Mouse (Mus musculus) frontal cortex, postnatal 14 days (tissue): Measurements from ENCODE around the gene Rer1.

Experiments
- DNase-seq, 2 experiments: peaks; one replicate each; pipeline ENCODE4 v3.0.0; 2022; ENCODE audit warnings: low spot score in 2 of 2

The Rer1 gene

GRCm38 (mm10) chr4:155086108-155087024 is at the start of gene Rer1, which contains the start of gene Morn1:
Rer1 (minus strand) TSS chr4:155086382.
Morn1 (plus strand) TSS chr4:155086577.
- DNase-seq: peak; percentile 99 to 100

- no peak for DNase-seq
These were observed 48.5 kb upstream of the Rer1 start for GRCm38 (mm10) chr4:155134686-155135172.

- no peak for DNase-seq
These were observed 47.7 kb upstream of the Rer1 start for GRCm38 (mm10) chr4:155133658-155134417.

DNA sequence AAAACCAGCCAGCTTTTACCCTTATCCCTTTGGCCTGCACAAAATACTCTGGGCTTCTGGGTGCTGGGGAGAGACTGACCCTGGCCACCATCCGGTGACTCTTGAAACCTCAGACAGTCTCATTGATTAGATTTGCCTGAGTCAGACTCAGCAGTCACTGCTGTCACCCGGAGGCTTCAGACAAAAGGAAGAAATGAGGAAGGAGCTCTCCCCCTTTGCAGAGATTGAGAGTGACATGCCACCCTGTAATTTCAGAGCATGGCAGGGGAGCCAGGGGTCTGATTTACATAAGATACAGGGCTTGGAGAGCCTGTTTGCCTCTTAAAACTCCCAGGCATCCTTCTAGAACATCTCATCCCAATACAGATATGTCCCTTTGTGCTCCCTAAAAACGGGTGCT is 47.0 kb upstream of the Rer1 start:
- DNase-seq: no peak

DNA sequence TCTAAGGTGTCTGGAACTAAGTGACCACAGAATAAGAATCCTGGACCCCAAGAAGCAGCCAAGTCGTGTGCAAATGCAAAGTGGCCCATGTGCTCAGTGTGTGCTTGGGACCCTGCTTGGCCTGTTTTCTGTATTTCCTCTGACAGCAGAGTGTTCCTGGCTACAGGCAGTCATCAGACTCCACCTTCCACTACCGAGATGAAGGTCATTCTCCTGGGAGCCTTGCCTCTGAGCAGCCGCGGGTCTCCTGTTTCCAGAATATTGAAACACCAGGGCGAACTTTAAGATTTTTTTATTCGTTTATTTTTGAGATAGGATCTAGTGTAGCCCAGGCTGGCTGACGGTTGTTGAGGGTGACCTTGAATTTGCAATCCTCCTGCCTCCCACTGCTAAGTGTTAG is 44.4 kb upstream of the Rer1 start:
- no peak for DNase-seq

GRCm38 (mm10) chr4:155129996-155130395 is 43.8 kb upstream of the Rer1 start:
- DNase-seq: peak; percentile 78 to 82

- DNase-seq: no peak
These were observed 43.1 kb upstream of the Rer1 start for GRCm38 (mm10) chr4:155129132-155129917.

GRCm38 (mm10) chr4:155128411-155128810 is 42.2 kb upstream of the Rer1 start:
- DNase-seq: no peak

DNA sequence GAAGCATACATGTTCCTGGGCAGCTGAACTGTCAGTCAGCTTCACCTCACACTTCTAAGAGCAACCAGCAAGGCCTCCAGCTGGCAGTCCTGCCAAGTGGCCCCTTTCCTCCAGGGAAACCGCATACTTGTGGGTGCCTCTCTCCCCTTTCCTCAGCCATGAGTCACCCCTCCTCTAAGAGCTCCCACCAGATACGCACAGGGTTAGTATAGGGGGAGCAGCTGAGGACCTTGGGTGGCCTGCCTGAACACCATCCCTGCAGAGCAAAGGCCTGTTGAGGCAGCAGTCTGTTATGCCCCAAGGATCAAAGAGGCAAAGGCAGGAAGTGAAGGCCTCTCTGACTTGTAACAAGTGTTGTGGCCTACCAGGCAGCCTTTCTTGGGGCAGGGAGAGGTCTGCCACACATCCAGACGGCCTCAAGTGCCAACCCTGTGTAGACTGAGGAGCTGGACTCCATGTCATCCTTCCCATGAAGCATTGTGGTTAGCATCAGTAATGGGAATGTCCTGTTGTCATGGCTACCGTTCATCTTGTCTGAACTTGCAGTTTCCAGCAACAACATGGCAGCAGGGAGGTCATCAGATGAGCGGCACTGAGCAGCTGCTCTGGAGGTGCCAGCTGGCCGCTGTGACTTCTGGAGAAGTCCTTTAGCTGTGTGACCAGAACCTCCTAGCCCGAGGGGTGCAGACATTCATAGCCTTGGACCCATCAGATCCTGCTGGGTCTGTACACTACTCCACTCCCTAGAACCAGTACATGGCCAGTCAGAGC is 40.6 kb upstream of the Rer1 start:
- DNase-seq: no peak

GRCm38 (mm10) chr4:155126194-155126593 is 40.0 kb upstream of the Rer1 start:
- DNase-seq: no peak

DNA sequence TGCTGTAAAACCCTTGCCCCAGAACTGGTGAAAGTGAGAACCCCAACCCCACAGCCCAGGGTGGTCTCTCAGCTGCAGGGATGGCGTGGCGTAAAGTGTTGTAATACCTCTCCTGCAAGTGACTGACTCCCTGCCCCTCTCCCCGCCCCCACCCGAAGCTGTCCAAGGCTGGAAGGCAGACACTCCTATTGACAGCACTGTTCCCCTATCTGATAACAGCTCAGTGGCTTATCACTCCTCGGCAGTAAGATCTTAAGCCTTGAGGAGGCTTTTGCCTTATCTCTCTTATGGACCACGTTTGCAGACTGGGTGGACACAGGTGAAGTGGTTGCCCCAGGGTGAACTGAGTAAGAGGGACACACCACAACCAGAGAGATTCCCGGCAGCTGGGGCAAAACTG is 39.1 kb upstream of the Rer1 start:
- DNase-seq: no peak

DNA sequence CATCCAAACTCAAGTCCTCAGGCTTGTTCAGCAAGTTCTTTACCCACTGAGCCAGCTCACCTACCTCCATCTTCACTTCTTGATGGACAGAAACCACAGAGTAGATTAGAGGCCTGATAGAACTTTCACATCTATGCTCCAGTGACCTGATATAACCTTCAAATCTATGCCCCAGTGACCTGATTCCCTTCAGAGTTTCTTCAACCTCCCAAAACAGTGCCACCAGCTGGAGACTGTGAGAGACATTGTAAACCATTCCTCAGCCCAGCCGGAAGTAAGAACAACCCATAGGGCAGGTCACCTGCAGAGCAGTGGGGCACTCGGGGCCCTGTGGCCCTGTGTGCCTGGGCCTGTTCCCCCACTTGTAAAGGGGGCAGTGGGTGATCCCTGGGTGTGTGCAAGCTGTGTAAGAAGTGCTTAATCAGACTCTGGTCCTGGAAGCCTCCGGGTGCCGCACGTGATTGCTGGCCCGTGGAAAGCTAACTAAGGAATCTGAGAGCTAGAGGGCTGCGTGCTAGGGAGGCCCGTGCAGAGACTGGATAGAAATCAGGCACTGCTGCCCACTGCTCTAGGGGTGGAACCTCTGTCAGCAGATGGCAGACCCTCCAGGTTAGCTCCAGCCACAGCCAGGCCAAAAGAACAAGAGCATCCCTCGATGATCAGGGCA is 37.8 kb upstream of the Rer1 start:
- DNase-seq: no peak

DNA sequence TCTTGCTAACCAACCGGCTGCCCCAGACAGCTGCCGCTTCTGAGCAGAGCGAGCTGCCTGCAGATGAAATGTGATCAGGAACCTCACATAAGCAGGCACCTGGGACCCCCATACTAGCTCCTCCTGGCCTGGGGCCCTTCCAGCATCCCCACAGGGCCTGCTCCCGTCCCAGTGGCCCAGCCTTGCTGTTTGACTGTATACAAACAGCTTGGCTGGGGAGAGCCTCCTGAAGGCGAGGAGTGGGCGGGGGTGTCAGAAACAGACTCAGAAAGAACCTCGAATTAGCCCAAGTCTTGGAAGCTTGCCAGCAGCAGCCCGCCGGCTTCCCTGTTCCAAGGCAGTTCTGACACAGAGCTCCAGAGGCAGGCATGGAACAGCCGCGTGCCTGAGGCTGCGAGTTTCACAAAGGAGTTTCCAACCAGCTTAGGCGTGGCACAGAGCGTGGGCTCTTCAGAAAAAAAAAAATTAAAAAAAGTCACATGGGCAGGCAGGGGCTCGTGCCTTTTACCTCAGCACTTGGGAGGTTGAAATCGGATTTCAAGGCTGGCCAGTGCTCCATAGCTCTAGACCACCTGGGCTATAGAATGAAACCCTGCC is 36.4 kb upstream of the Rer1 start:
- peak; percentile 95 to 96 for DNase-seq

- DNase-seq: no peak
These were observed 35.8 kb upstream of the Rer1 start for GRCm38 (mm10) chr4:155121915-155122443.

DNA sequence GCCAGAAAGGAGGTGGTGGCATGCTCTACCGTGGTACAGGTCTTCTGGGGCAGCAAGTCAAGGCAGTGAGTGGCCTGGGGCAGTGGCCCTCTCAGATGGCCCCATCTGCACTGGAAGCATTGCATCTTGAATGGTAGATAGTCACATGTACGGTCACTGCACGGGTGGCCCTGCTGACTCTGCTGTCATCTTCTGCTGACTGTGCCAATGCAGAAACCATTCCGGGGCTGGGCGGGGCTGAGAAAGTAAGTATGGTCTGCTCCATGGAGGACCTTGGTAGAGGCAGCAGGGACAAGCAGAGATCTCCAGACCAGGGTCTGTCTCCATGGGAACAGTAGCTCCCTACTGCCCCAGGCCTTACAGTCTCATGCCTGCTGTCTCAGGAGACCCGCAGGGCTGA is 35.0 kb upstream of the Rer1 start:
- no peak for DNase-seq

DNA sequence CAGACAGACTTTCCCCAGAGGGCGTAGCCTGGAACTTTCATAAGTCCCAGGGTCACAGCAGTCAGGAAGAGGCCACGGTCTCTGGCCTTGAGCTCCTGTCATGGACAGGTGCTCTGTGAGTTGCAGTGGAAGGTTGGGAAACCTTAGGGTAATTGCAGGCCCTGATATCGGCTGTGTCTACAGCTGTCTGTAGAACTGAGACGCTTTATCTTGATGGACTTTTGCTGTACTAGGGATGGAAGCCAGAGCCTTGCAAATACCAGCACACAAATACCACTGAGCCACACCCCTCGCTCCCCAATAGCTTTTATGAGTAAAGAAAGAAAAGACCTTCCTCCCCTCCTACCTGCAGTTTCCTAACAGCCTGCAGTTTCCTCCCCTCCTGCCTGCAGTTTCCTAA is 34.4 kb upstream of the Rer1 start:
- no peak for DNase-seq

DNA sequence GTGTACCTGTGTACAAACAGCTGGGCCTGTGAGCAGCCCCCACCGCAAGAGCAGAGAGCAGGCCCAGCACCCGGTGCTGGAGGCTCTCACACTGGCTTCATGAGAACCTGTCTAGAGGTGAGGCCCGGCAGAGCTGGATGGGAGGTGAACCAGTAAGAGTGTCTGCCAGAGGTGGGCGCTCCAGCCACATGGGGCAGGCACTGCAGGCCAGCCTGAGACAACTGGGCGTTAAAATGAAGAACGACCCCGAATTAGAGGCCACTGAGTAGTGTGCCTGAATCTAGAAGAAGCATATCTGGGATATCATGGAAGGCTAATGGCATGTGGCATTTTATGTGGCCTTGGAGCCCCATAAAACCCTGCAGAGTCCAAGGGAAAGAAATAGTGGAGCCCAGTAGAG is 33.9 kb upstream of the Rer1 start:
- no peak for DNase-seq

GRCm38 (mm10) chr4:155118278-155118677 is 32.1 kb upstream of the Rer1 start:
- no peak for DNase-seq

DNA sequence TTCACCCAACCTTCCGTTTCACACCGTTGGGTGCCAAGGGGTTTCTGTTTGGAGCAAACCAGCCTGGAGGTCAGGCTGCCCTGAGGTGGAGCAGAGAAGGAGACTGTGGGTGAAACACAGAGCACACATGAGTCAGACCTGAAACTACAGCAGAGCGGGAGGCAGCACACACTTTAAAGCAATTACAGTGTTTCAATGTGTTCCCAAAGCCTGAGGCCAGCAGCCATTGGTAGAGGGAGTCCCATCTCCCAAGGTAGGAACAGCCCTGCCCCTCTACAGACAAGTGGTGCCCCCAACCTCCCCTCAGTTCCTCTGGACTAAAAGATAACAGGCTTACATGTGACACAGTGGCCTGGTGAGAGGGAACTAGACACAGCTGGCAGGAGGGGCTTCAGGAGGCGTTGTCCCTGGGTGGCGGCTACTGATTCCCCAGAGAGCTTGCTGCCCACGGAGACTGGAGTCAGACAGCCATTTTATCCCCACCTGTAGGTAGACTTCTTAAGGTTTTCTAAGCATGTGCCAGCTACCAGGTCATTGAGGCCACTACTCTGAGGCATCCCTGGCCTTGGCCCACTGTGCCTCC is 31.3 kb upstream of the Rer1 start:
- DNase-seq: no peak

DNA sequence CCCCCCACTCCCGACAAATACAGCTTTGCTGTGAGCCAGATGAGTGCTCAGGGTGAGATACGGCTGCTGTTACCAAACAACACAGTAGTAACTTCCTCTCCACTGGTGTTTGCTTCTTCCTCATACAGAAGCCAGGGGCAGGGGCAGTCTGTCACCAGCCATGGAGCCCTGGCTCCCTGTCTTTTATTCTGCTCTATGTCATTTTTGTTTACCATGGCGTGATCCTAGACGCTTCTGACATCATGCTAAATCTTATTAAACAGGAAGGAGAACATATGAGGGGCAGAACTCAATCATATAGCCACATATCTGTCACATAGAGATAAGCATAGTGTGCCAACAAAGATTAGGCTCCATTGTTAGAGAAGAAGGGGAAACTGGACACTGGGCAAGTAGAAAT is 30.4 kb upstream of the Rer1 start:
- no peak for DNase-seq
